Mouse (Mus musculus) cortical plate, adult 2 months (tissue): ENCODE measurements around the gene Olfr665. TPM values are rescaled to one million over a fixed set of nuclear protein-coding genes. Genes with fewer than 3 reads are reported as not detected.
"Not testable (repeated sequence)": the region's sequence is repeated elsewhere in the genome, so short reads cannot be mapped to it uniquely, and the experiment has no call there.

Source experiments
- H3K27ac ChIP-seq: fragments of 200-500 bp; 2 replicates; pipeline ENCODE4 v1.5.1; 2012; ENCODE audit warnings: low read length, control low read depth, inconsistent platforms; ENCODE audit not compliant: insufficient read depth
- H3K4me1 ChIP-seq: fragments of 200-500 bp; 2 replicates; pipeline ENCODE4 v1.6.1; 2011; ENCODE audit warnings: low read length; ENCODE audit not compliant: control insufficient read depth, insufficient read depth
- H3K4me3 ChIP-seq: fragments of 200-500 bp; 2 replicates; pipeline ENCODE4 v1.5.1; 2011; ENCODE audit warnings: mild to moderate bottlenecking, low read length, control low read depth; ENCODE audit not compliant: insufficient read depth
- CTCF ChIP-seq: fragments of 200-500 bp; IDR thresholded peaks from 2 replicates; pipeline ENCODE4 v1.5.1; 2011; ENCODE audit warnings: mild to moderate bottlenecking, control low read depth, low read length; ENCODE audit not compliant: insufficient read depth; ENCODE audit errors: extremely low read depth
- POLR2A ChIP-seq: fragments of 200-500 bp; IDR thresholded peaks from 2 replicates; pipeline ENCODE4 v1.6.1; 2011; ENCODE audit warnings: mild to moderate bottlenecking, low read length, control low read depth; ENCODE audit not compliant: insufficient read depth; ENCODE audit errors: extremely low read depth
- polyA plus RNA-seq: library from polyadenylated mRNA; depleted of rRNA; stranded (reverse); fragments of >200 nt; gene quantifications from 2 replicates; pipeline ENCODE4 v1.2.3, GENCODE M21; 2012; rRNA removed

Olfr665 gene
- polyA plus RNA-seq: not detected in 2 replicates

DNA sequence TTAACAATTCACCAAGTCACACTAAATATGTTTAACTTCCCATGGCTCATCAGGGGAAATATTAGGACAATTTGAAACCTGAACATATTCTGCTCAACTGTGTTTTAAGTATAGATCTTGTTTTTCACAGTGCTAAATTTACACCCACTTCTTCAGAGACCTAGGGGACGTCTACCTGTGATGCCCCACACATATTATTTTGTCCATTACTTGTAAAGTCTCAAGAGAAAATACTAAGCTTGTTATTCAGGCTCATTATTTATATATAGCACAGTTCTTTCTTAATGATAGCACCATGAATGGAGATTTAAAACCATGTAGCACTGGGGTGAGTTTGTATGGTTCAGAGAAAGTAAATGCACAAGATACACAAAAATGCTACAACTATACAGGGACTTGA, at the start of gene Olfr665:
Gene Olfr665, plus strand, starts transcription at position 301 of the 400 bp plus-strand sequence.
- TF ChIP-seq POLR2A: no peak
- no peak for TF ChIP-seq CTCF
- Histone ChIP-seq H3K4me1 (no peaks in the 10 kb centered on the region), H3K27ac (no peak within 1 kb of the TSS), H3K4me3 (no peak within 1 kb of the TSS)

DNA sequence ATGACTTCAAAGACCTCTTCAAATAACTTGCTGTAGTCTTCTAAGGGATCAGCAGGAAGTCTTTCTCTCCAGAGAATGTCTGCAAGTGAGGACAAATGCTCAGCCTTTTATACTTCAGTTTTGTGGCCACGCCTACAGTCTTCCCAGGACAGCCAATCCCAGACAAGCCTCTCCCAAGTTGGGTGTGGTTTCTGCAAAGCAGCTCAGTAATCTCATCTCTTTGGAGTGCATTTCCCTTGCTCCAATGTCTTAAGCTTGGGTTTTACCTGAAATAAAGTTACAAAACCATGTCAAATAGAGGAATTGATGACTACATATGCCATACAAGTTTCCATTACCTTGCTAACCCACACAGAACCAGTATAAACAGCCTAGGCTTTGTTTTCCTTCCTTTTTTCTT, 35.3 kb upstream of the Olfr665 start, which contains the start of gene Usp17lb:
Gene Usp17lb, minus strand, starts transcription at position 101 of the 400 bp plus-strand sequence.
- TF ChIP-seq POLR2A: no peak
- H3K4me3 ChIP-seq: no peak within 1 kb of the TSS
- no peaks in the 10 kb centered on the region for H3K4me1 ChIP-seq
- H3K27ac ChIP-seq: no peak within 1 kb of the TSS

DNA sequence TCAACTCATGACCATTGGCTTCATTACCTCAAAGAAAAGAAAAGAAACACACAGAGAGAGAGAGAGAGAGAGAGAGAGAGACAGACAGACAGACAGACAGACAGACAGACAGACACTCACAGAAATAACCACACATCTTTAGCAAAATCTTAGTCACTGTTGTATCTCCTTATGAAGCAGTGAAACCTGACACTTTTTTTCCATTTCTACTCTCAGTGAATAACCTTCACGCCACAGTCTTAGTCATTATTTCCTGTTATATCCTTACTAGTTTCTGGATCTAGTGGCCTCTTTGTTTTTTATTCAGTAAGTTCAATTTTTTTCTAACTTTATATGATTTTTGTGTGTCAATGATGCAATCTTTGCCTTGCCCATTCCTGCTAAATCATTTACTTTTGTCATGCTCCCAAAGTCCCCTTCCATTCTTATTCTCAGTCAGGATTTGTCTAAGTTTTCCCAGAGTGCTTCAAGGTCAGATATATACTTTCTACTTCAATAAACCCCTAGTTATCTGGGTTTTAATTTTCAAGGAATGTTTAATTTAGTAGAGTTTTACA, 34.0 kb upstream of the Olfr665 start:
- H3K4me3 ChIP-seq: no peak overlapping the region
- no peak overlapping the region for H3K27ac ChIP-seq
- no peaks in the 10 kb centered on the region for H3K4me1 ChIP-seq
- TF ChIP-seq CTCF (no peak), POLR2A (no peak)

DNA sequence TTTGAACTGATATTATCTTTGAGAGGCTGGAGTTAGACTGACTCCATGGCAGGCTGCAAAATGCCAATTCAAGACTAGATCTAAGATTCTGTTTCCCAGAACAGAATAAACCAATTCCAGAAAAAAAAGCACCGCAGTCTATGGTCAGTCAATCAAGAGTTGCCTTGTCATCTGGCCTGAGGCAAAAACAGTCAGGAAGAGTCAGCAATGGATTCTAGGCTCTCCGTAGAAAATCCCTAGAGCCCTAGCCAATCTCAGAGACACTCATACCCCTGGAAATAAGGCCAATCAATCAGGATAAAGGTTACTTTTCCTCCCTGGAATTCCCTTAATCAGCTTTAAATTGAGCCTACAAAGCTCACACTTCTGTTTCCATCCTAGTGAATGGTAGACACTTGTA, 26.3 kb upstream of the Olfr665 start:
- not testable (repeated sequence) for H3K27ac ChIP-seq, H3K4me1 ChIP-seq, H3K4me3 ChIP-seq

DNA sequence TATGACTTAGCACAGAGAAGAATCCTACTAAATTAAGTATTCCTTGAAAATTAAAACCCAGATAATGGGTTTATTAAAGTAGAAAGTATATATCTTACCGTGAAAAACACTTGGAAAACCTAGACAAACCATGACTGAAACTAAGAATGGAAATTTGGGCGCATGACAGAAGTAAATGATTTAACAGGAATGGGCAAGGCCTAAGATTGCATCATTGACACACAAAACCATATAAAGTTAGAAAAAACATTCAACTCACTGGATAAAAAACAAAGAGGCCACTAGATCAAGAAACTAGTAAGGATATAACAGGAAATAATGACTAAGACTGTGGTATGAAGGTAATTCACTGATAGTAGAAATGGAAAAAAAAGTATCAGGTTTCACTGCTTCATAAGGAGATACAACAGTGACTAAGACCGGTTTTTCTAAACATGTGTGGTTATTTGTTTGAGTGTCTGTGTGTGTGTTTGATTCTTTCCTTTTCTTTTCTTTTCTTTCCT, 22.5 kb upstream of the Olfr665 start:
- H3K27ac ChIP-seq: no peak overlapping the region
- no peak overlapping the region for H3K4me3 ChIP-seq
- TF ChIP-seq CTCF (no peak), POLR2A (no peak)
- no peaks in the 10 kb centered on the region for H3K4me1 ChIP-seq

DNA sequence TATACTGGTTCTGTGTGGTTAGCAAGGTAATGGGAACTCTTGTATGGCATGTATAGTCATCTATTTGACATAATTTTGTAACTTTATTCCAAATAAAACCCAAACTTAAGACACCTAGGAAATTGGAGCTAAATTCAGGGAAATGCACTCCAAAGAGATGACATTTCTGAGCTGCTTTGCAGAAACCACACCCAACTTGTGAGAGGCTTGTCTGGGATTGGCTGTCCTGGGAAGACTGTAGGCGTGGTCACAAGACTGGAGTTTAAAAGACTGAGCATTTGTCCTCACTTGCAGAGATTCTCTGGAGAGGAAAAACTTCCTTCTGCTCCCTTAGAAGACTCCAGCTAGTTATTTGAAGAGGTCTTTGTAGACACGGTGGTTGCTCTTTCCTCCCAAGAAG, 21.1 kb upstream of the Olfr665 start, which contains the start of gene Usp17la:
Gene Usp17la, plus strand, starts transcription at position 301 of the 400 bp plus-strand sequence.
- H3K27ac ChIP-seq, H3K4me3 ChIP-seq, H3K4me1 ChIP-seq: not testable (repeated sequence)

DNA sequence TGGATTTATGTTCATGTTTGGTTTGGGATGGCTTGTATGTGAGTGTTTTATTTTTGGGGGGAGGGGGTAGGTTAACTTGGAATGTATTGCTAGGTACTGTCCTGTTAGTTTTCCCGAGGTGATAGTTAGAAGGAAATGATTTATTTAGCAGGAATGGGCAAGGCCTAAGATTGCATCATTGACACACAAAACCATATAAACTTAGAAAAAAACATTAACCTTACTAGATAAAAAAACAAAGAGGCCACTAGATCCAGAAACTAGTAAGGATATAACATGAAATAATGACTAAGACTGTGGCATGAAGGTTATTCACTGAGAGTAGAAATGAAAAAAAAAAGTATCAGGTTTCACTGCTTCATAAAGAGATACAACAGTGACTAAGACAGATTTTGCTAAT, 20.1 kb upstream of the Olfr665 start:
- H3K4me3 ChIP-seq: no peak overlapping the region
- H3K27ac ChIP-seq: no peak overlapping the region
- H3K4me1 ChIP-seq: no peaks in the 10 kb centered on the region
- TF ChIP-seq POLR2A (no peak), CTCF (no peak)

DNA sequence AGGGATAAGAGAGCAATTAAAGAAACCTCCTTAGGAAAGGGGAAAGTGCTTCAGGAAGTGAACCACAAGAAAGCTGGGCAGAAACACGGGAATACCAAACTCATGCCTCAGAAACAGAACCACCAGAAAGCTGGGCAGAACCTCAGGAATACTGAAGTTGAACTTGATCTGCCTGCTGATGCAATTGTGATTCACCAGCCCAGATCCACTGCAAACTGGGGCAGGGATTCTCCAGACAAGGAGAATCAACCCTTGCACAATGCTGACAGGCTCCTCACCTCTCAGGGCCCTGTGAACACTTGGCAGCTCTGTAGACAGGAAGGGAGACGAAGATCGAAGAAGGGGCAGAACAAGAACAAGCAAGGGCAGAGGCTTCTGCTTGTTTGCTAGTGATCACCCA, 16.4 kb upstream of the Olfr665 start:
- Histone ChIP-seq H3K4me3 (no peak overlapping the region), H3K27ac (no peak overlapping the region), H3K4me1 (no peaks in the 10 kb centered on the region)
- TF ChIP-seq POLR2A (no peak), CTCF (no peak)

DNA sequence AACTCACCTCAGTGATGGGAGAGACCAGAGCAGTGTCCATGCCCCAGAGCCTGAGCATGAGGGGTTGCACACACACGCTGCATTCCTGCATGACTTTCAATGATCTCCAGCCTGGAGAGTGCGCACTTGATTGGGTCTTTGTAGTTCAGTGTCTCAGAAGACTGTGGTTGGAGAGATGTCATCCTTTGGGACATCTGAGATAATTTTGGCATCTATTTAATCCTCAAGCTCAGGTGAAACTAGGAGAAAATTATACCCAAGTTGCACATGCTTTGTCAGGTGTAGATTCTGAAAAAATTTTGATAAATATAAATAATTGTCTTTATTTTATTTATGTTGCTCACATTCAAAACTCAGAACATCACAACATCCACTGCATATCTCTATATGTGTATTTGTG, 18.0 kb downstream of the Olfr665 start, which contains the start of gene Olfr666:
Gene Olfr666, minus strand, starts transcription at position 101 of the 400 bp plus-strand sequence.
- Histone ChIP-seq H3K4me3 (no peak within 1 kb of the TSS), H3K4me1 (no peaks in the 10 kb centered on the region), H3K27ac (no peak within 1 kb of the TSS)
- TF ChIP-seq CTCF (no peak), POLR2A (no peak)

DNA sequence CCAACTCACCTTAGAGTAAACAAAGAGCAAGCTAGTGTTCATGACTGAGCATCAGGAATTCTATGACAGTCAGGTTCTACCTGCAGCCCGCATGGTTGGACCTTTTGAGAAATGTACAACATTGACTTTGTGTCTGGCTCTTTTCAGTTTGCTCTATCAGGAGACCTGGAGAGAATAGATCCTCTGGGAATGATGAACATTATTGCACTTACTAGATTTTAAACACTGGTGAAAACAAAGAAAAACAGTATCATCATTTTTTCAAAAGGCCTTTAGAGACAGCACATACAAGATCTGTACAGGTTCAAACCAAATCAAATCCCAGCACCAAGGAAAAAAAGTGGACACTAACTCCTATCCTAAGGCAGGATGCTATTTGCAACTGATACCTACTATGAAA, 43.6 kb downstream of the Olfr665 start, which contains the start of gene Olfr667:
Gene Olfr667, minus strand, starts transcription at position 101 of the 400 bp plus-strand sequence.
- no peak within 1 kb of the TSS for H3K4me3 ChIP-seq
- TF ChIP-seq CTCF (no peak), POLR2A (no peak)

More for the DNA sequence above, 43.6 kb downstream of the Olfr665 start, which contains the start of gene Olfr667:
- Histone ChIP-seq H3K27ac (no peak within 1 kb of the TSS), H3K4me1 (no peaks in the 10 kb centered on the region)
